ENCODE assay signal across 9 mouse cellular contexts in the genomic region with DNA sequence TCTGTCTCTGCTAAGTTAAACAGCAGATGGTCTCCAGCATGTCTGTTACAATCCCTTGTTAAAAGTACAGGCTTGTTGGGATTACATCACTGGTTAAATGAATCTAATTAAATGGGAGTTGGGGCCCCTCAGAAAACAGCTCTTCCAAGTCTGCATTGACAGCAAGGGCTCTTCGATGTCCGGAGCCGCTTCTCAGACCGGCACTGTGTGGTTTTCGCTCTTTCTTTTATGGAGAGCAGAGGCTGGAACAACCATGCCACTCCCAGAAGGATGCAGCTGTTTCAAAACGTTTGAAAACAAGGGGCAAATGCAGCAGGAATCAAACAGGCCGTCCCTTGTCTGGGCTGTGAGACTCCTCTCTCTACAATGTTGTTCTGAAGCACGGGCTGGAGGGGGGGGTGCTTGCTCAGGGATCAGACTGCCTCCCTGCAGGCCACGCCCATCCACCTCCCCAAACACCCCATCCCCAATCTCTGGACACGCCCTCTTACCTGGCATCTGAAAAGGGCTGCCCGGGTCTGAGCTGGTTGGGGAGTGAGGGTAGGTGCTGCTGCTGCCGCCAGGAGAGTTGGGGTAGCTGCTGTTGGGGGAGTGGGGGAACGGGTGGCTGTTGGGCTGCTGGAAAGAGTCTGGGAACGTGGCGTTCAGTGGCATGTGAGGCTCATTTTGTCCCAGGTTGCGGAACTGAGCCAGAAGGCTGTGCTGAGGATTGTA. TPM values are rescaled to one million over a fixed set of nuclear protein-coding genes. Genes with fewer than 3 reads are reported as not detected.
DNase-seq lines count a peak whose midpoint lies in the region; ATAC-seq and TF ChIP-seq lines count a peak whose summit lies in the region.
"Had no signal": no experiment of that assay in that cellular context is flagged by ENCODE, and none has a peak within 500 bp of the region (broad histone marks: within the 10 kb centered on the region; RNA-seq: fewer than 3 reads in every experiment).

No protein-coding gene starts in this region.

- intact Hi-C loops in gastrocnemius, adult 2 months (cut with DNase I), result no loop called here

- no peak overlapping the region; the same call in 1 of the 2 replicates for H3K4me2 ChIP-seq in embryonic facial prominence, embryonic 11.5 days (ENCODE audit: low read depth, low read length)
- H3K4me2 ChIP-seq in intestine, embryonic 14.5 days (ENCODE audit: low read length), result no peak overlapping the region
- H3K4me2 ChIP-seq in neural tube, embryonic 13.5 days, result no peak overlapping the region

- TF ChIP-seq CTCF in gastrocnemius, adult 2 months (IDR thresholded peaks at IDR 0.05), result no peak

- ATAC-seq in embryonic facial prominence, embryonic 11.5 days (replicated peaks; ENCODE audit: insufficient number of reproducible peaks, low FRiP score, low TSS enrichment, low read depth), result peak; percentile 66; the same call in 1 of the 2 replicates
- peak; percentile 42 for ATAC-seq in intestine, embryonic 14.5 days (replicated peaks; ENCODE audit: low FRiP score, low TSS enrichment, low read depth)
- ATAC-seq in neural tube, embryonic 13.5 days (ENCODE audit: low read depth), result peak; percentile 25
- no peak for ATAC-seq in CD4-positive, CD25-positive, alpha-beta regulatory T cell, adult 4 months

- peak; percentile 27 for DNase-seq in gastrocnemius, adult 2 months
- no peak for DNase-seq in gastrocnemius, adult 18-20 months (ENCODE audit: low spot score)
- DNase-seq in embryonic facial prominence, embryonic 11.5 days (ENCODE audit: low spot score), result peak; percentile 24
- no peak for DNase-seq in intestine, embryonic 14.5 days (ENCODE audit: low spot score)
- no peak for DNase-seq in adrenal gland, adult 2 months
- DNase-seq in cerebellum, adult 9-10 months, result no peak

- H3K27me3 ChIP-seq in embryonic facial prominence, embryonic 11.5 days (ENCODE audit: control insufficient read depth, insufficient read depth, low read length), result no peaks in the 10 kb centered on the region
- H3K27me3 ChIP-seq in intestine, embryonic 14.5 days (replicated peaks; ENCODE audit: control insufficient read depth, insufficient read depth, low read length), result no peaks in the 10 kb centered on the region
- no peaks in the 10 kb centered on the region for H3K27me3 ChIP-seq in neural tube, embryonic 13.5 days

- H3K9me3 ChIP-seq in embryonic facial prominence, embryonic 11.5 days (replicated peaks; ENCODE audit: control insufficient read depth, low read length), result no peaks in the 10 kb centered on the region
- H3K9me3 ChIP-seq in intestine, embryonic 14.5 days (ENCODE audit: control insufficient read depth, low read length), result no peaks in the 10 kb centered on the region
- H3K9me3 ChIP-seq in neural tube, embryonic 13.5 days, result no peaks in the 10 kb centered on the region

- H3K36me3 ChIP-seq in embryonic facial prominence, embryonic 11.5 days (replicated peaks; ENCODE audit: control insufficient read depth, insufficient read depth, low read depth, low read length), result no peaks in the 10 kb centered on the region; the same call in 1 of the 2 replicates
- H3K36me3 ChIP-seq in intestine, embryonic 14.5 days (ENCODE audit: control insufficient read depth, insufficient read depth, low read length), result peaks cover 52% of the 10 kb centered on the region
- H3K36me3 ChIP-seq in neural tube, embryonic 13.5 days, result peaks cover 55% of the 10 kb centered on the region

- H3K9ac ChIP-seq in embryonic facial prominence, embryonic 11.5 days (replicated peaks; ENCODE audit: low read length), result no peak overlapping the region
- H3K9ac ChIP-seq in intestine, embryonic 14.5 days (ENCODE audit: low read length), result no peak overlapping the region
- H3K9ac ChIP-seq in neural tube, embryonic 13.5 days, result 0 out of 2 replicates have a peak overlapping the region, but pooled peaks have one; percentile 31

- H3K4me3 ChIP-seq in gastrocnemius, adult 2 months, result peak overlapping the region; percentile 31
- H3K4me3 ChIP-seq in embryonic facial prominence, embryonic 11.5 days (ENCODE audit: low read depth, low read length), result no peak overlapping the region
- no peak overlapping the region for H3K4me3 ChIP-seq in intestine, embryonic 14.5 days (ENCODE audit: low read depth, low read length)
- no peak overlapping the region for H3K4me3 ChIP-seq in neural tube, embryonic 13.5 days

- peak overlapping the region; percentile 59 for H3K27ac ChIP-seq in gastrocnemius, adult 2 months
- no peak overlapping the region for H3K27ac ChIP-seq in embryonic facial prominence, embryonic 11.5 days (replicated peaks; ENCODE audit: low read depth, low read length)
- H3K27ac ChIP-seq in intestine, embryonic 14.5 days (ENCODE audit: low read depth), result peak overlapping the region; percentile 36
- H3K27ac ChIP-seq in neural tube, embryonic 13.5 days (replicated peaks), result peak overlapping the region; percentile 56
- H3K27ac ChIP-seq: macrophage had no signal

- 33% methylated on average over 16 of the region's 16 CpGs for WGBS in embryonic facial prominence, embryonic 11.5 days
- 42% methylated on average over 16 of the region's 16 CpGs for WGBS in intestine, embryonic 14.5 days
- 37% methylated on average over 16 of the region's 16 CpGs for WGBS in neural tube, embryonic 13.5 days

- no peaks in the 10 kb centered on the region for H3K4me1 ChIP-seq in embryonic facial prominence, embryonic 11.5 days (ENCODE audit: control insufficient read depth, insufficient read depth, low read length)
- H3K4me1 ChIP-seq in intestine, embryonic 14.5 days (replicated peaks; ENCODE audit: control insufficient read depth, insufficient read depth, low read length), result peaks cover 17% of the 10 kb centered on the region
- H3K4me1 ChIP-seq in neural tube, embryonic 13.5 days (replicated peaks), result peaks cover 45% of the 10 kb centered on the region

RNA-seq across cellular contexts. Expression of a gene that starts 43.4 kb away (rescaled TPM):
- total RNA-seq in gastrocnemius, adult 2 months (2021), result 1 to 10 TPM; 8.9 to 9.5 TPM
- total RNA-seq in gastrocnemius, adult 18-20 months (2021), result 10 to 100 TPM in 1 of 2 experiments, 1 to 10 TPM in 1; 8.9 to 10.6 TPM
- 62.1 and 63.5 TPM in 2 replicates for polyA plus RNA-seq in embryonic facial prominence, embryonic 11.5 days (2014; fragmentation: Nextera tagmentation; extraction: Ambion mirVana)
- polyA plus RNA-seq in intestine, embryonic 14.5 days (2014; fragmentation: Nextera tagmentation; extraction: Ambion mirVana), result 52.3 and 59.1 TPM in 2 replicates
- polyA plus RNA-seq in neural tube, embryonic 13.5 days (2015; fragmentation: Nextera tagmentation; extraction: Ambion mirVana), result 68.7 and 72.1 TPM in 2 replicates
- 10 to 100 TPM; 24.2 to 30.4 TPM for total RNA-seq in adrenal gland, adult 2 months (2021)
- polyA plus RNA-seq in adrenal gland, adult 2 months (2012; rRNA removed), result 41.3 and 45.2 TPM in 2 replicates
- 10 to 100 TPM in 1 of 2 experiments, 1 to 10 TPM in 1; 8.3 to 10.8 TPM for polyA plus RNA-seq in CD4-positive, CD25-positive, alpha-beta regulatory T cell, adult 4 months (2017; shearing (Covaris generic))

Comparison
In these comparisons a context has a peak if more than half of its experiments do, and no peak if none do; other contexts are left out.
1. DNase-seq: peak in gastrocnemius, adult 2 months (single experiment) and embryonic facial prominence, embryonic 11.5 days (single experiment); none in gastrocnemius, adult 18-20 months (single experiment), intestine, embryonic 14.5 days (single experiment), adrenal gland, adult 2 months (single experiment) and cerebellum, adult 9-10 months (single experiment).